Mouse (Mus musculus) gastrocnemius, postnatal 36 days (tissue): ENCODE data around the gene Wars2. TPM values are rescaled to one million over a fixed set of nuclear protein-coding genes. Genes with fewer than 3 reads are reported as not detected.

Experiments
- DNase-seq, 2 experiments: peaks; one replicate each; pipeline ENCODE4 v3.0.0; 2022
- intact Hi-C: fragments of 180-260 bp; cut with DNase I; formaldehyde crosslinking; loops from one replicate; pipeline ENCODE4 v1.15.1; 2025
- microRNA-seq, 2 experiments: library from miRNA; unstranded; fragments of <30 nt; microRNA quantifications; one replicate each; pipeline ENCODE4 v1.2.0; 2021
- total RNA-seq, 2 experiments: library from RNA; stranded (reverse); gene quantifications; 2 replicates each; pipeline ENCODE4 v1.2.3; 2021

The Wars2 gene
- total RNA-seq, 2 experiments from 2014 or later: 5.5 to 5.8 TPM

DNA sequence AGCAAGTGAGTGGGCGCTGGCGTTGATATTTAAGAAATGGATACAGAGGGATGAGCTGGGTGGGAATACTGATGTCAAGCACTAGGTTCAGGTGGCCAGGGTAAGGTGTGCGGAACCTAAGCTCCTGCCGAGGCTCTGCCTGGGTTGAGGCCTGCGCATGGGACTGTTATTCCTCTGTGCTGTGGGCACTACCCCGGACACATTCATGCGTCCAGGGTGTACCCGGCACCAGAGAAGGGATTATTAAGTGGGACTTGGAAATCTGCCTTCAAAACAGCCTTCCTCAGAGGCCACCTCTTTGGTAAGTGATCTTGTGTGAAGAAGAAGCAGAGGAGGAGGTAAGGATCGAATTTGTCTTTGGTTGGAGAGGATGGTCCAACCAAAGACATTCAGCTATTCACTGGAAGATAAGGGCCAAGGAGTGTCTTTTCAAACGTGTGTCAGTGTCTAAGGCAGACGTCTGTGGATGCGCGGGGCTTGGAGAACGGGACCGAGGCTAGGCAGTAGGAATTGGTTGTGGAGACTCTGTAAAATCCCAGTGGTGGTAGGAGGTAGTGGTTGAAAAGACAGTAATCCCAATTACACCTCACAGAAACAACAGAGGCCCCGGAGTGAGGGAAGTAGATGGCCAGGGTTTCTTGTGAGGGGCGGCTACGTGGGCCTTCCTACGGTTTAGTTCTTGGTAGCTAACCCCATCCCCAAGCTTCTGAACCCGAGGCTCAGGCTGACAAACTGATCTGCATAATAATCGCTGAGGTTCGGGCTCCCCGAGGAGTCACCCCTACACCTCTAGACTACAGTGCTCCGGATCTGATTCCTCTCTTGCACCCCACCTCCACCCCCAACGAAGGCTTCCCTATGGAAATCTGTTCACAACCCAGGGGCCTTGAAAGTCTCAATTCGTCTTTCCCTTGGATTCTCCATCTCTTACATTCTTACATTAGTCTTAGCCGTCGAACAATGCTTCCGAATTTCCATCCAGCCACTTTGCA is 117.0 kb downstream of the Wars2 start:
- intact Hi-C loops: loop anchor here (5.0 kb wide), 1 partner anchor 564 kb away; no protein-coding TSS in a partner anchor
- DNase-seq: no peak

DNA sequence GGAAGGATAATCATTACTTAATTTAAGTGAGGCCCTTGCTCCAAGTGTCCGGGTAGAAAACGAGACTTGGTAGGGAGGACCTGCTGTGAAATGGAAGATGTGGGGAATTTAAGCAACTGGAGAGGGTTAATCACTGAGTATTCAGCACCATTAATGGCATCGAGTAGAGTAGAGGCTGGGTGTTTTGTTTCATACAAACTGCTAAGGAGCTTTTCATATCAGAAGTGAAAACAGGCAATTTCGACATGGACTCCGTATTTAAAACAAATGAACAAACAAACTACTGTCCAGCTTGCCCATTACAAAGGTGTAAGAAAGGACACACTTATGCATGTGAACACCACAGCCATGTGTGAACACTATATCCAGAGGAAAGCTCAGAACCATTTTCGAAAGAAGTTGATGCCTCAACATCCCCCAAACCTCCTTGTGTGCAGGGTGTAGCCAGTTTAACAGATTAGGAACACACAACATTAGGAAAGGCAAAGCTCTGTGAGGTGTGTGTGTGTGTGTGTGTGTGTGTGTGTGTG is 118.9 kb downstream of the Wars2 start:
- intact Hi-C loops: loop anchor here (5.0 kb wide), 1 partner anchor 562 kb away; no protein-coding TSS in a partner anchor
- no peak for DNase-seq

DNA sequence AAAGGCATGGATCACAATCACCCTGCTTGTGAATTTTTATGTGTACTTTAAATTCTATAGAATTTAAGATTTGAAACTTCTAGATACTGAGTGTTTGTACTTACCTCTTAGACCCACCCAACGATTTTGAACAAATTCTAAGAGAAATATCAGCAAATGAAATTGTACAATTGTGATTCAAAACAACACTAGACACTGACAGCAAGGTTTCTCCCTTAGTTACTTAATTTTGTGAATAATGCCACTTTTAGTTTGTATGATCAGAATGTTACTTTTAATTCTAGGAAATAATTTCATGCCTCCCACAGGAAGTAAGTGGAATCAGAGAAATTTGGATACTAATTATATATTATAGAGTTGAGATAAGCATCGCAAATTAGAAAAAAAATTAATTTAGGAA is 119.5 kb downstream of the Wars2 start:
- intact Hi-C loops: no loop called here

DNA sequence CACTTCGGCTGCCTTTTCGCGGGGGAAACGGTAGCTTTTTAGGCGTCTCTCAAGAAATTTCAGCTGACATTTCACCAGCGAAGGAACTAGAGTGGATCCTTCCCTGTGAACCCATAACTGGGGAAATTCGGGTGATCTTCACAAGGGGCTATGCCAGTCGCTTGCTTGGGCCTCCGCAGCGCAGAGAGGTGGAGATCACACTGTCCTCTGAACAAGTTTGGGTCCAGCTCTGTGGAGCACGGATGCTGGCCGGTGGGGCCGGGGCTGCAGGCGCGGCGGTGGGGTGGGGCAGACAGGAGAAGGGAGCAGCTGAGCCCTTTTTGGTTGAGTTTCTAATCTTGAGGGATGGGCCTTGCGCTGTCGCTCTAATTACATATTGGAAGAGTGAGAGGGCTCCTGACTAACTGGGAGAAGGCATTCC is 120.5 kb downstream of the Wars2 start:
- DNase-seq: no peak
- intact Hi-C loops: no loop called here

More for the DNA sequence above, 119.5 kb downstream of the Wars2 start:
- DNase-seq: no peak

DNA sequence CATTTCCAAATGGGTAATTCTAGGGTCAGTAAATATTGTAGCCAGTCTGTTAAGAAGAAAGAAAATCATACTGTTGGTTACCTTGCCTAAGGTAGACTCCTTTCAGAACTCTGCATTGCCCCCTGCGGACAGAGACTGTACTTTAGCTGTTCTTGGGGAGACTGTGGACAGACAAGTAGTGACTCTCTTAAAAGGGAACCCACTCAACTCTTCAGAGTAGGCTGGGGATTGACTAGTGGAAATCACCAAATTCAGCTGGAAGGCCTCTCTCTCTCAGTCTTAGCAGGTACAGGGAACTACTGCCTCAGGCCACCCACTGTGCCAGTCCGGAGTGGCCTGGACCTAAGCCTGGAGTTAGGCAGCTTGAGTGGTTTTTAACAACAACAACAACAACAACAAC is 121.1 kb downstream of the Wars2 start:
- no peak for DNase-seq
- intact Hi-C loops: no loop called here

DNA sequence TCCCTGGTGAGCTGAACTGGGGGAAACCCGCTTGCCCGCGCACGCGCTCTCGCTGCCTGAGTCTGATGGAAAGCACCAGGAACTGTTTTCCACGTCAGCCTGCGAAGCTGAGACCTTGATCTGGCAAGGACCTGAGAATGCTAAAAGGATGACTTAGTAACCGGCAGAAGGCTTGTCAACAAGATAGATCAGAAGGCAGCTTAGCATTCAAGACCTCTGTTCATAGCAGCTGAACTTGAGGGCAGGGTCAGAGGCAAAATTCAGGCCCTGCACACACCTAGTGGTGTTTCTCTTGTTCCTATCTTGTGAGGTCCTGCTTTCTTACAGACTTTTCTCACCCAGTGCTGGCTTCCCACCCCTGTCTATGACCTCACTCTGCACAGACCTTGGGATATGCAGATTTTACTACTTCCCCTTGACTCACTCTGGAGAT is 122.6 kb downstream of the Wars2 start:
- intact Hi-C loops: no loop called here
- DNase-seq: no peak

DNA sequence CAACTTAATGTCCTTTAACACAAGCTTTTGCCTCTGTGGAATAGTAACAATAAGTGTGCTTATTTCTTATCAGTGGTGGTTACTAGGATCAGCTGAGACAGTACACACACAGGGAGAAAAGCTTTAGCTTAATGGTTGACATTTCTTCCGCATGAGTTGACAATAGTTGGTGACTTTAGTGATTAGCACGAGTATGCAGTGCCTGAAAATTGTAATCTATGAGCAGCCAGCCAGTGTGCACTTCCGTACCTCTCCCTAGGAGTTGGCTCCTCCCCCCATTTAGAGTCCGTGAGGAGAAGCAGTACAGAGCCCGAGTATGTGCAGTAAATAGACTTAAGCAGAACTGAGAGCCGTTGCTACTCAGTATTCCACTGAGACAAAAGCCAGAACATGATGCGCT is 123.8 kb downstream of the Wars2 start:
- intact Hi-C loops: no loop called here
- no peak for DNase-seq

DNA sequence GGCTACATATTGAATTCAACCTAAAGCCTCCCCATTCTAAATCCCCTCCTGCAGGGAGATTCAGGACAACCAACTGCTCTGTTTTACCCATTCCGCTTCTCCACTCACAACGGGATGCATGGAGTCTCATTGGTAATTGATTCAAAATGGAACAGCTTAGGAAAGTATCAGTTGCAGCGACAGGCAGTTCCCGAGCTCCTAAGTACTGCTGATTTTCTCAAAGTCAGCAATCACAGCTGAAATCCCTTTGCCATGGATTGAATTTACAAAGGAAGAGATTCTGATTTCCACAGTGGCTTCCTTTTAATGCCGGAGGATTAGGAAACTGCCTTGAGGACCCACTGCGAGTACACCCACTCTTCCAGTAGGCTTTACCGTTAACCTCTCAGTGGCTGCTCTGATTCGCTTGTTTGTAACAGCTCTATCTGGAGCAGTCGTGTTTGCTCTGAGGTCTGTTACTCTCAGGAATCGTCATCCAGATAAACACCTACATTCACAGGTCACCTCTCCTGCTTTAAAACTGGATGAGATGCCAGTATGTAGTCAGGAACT is 126.0 kb downstream of the Wars2 start:
- intact Hi-C loops: no loop called here
- no peak for DNase-seq

DNA sequence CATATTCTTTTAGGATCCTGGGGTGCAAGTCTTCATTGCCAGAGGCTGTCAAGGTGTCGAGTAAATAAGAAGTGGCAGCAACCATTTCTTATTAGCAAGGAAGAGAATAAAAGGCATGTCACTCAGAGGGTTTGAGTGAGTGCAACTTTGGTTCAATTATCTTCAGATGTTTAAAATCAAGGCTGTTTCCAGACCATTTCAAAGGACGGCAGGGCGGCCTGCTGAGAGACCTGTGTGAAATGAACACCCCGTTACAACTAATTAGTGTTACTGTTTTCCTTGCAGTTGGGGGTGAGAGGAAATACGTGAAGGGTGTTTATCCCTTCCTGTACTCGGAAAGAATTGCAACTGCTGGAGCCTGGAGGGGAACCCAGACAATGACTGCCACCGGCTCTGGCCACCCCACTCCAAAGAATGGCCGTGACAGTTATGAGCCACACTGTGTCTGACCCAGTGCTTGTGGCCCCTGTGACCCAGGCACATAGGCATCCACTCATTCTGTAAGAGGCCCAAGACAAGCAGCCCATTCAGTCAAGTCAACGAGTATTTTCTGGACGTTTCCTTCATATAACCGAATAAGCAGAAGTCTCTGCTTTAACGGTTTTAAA is 137.2 kb downstream of the Wars2 start:
- intact Hi-C loops: no loop called here
- no peak for DNase-seq

DNA sequence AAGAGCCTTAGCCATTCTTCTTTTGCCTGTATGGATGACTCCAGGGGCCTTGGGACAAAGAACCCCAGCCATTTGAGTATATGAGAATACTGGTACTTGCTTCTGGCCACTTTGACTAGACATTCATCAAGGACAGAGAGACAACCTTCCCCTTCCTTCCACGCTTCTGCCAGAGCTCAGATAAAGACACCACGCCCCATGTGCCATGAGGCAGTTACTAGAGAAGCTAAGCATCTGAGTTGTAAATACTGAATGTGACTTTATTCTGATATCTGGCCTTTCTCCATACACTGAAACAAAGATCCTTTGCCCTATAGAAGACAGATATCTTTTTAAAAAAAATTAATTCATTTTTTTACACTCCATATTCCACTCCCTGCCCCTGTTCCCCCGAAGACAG is 138.8 kb downstream of the Wars2 start:
- DNase-seq: no peak
- intact Hi-C loops: no loop called here

DNA sequence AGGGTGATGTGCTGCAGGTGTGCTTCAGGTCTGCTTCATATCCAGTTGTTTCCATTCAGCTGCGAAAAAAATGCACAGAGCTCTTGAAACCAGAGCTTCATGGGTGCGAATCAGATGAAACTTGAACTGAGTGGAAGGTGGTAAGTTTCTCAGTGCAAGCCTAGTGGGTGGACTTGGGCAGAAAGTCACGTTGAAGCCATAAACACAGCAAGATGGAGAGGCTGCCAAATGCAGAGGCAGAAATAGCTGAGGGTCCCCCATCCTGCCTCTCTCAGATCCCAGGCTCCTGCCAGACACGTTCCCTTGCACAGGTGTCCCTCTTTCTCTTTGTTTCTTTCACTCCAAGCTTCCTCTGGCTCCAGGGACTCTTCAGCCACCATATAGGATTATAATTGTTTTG is 140.6 kb downstream of the Wars2 start:
- DNase-seq: no peak
- intact Hi-C loops: no loop called here

DNA sequence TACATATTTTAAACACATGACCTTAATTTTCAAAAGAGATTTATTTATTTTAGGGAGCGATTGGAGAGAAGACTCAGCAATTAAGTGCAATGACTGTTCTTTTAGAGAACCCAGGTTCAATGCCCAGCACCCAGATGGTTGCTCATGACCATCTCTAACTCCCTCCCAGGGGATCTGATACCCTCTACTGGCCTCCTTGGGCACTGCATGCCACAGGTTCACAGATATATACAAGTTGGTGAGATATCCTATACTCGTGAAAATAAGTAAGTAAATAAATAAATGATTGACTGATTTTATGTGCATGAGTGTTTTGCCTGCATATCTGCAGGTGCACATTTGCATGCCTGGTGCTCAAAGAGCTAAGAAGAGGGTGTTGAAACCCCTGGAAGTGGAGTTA is 147.4 kb downstream of the Wars2 start:
- intact Hi-C loops: no loop called here
- DNase-seq: no peak

Small RNAs within 50 kb of the gene (microRNA-seq; reads per million reads assigned to microRNA genes)
- gene Mir6481: 0 reads per million in 2 experiments

Other genes starting within 250 kb of the Wars2 start
- not detected for gene Hao2, start 247.8 kb upstream of the Wars2 start, total RNA-seq
- 100 to 1,000 TPM; 117 to 119 TPM for gene Tbx15, start 99.3 kb downstream of the Wars2 start, total RNA-seq